Mouse (Mus musculus) left cerebral cortex, postnatal 10 days (tissue): ENCODE measurements around the gene Eri3. TPM values are rescaled to one million over a fixed set of nuclear protein-coding genes. Genes with fewer than 3 reads are reported as not detected.

Experiments
- DNase-seq, 2 experiments: peaks; one replicate each; pipeline ENCODE4 v3.0.0; 2021 to 2022; ENCODE audit warnings: low spot score in 2 of 2, mixed read lengths in 1 of 2; ENCODE audit errors: extremely low spot score in 1 of 2
- intact Hi-C: fragments of 180-260 bp; cut with DNase I; formaldehyde crosslinking; loops from one replicate; pipeline ENCODE4 v1.15.1; 2025
- total RNA-seq, 2 experiments: library from RNA; stranded (reverse); gene quantifications; 2 replicates each; pipeline ENCODE4 v1.2.3; 2021

The Eri3 gene
- total RNA-seq, 2 experiments from 2014 or later, result 251 to 264 TPM

DNA sequence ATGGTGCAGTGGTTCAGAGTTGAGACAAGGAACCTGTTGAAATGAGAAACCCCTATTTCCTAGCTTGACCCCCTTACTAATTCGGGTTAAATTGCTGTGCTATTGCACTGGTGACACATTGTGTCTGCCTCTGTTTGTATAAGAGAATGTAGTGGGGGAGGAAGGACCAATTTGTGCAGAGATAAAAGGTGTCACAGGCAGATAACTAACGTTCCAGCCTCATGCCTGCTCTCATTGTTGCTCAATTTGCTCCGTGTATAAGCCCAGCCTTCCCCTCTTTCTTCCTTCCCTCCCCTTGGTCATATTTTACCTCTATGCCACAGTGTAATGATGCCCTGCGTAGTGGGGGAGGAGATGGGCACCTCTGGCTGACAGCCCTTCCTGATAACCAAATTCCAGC is 61.2 kb downstream of the Eri3 start:
- no peak for DNase-seq
- intact Hi-C loops, result no loop called here

DNA sequence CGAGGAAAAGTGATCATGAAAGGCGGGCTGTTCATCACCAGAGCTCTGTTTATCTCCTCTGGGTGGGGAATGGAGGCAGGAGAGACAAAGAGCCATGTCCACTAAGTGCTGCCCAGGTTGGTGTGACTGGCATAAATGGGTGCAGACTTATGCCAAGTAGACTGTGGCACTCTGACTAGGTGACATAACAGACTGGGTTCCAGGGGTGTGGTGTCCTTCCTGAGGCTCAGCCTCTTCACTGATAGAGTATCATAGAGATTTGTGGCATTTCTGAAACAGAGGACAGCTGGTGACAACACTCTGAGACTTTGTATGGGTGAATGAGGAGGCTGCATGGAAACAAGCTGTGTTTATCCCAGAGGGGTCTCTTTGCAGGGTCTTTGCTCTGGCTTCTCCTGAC is 61.6 kb downstream of the Eri3 start:
- DNase-seq, result no peak
- intact Hi-C loops, result no loop called here

DNA sequence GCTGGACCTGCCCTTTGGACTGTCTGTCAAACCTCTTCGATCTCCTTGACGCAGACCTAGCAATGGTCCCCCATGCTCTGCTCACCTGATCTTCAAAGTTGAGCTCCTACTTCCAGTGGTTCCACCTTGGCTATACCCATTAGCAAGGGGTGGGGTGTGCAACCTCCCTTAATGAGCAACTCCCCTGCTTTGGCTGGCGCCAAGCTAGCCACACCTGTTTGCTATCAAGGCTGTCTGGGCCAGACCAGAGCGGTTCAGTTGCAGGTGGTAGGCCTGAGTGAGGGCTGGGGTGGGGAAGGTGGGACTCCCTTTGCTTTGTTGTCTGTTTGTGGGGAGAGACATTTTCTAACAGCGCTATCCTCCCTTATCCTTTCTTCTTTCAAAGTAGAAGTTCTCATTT is 62.5 kb downstream of the Eri3 start:
- DNase-seq, result no peak
- intact Hi-C loops, result no loop called here

DNA sequence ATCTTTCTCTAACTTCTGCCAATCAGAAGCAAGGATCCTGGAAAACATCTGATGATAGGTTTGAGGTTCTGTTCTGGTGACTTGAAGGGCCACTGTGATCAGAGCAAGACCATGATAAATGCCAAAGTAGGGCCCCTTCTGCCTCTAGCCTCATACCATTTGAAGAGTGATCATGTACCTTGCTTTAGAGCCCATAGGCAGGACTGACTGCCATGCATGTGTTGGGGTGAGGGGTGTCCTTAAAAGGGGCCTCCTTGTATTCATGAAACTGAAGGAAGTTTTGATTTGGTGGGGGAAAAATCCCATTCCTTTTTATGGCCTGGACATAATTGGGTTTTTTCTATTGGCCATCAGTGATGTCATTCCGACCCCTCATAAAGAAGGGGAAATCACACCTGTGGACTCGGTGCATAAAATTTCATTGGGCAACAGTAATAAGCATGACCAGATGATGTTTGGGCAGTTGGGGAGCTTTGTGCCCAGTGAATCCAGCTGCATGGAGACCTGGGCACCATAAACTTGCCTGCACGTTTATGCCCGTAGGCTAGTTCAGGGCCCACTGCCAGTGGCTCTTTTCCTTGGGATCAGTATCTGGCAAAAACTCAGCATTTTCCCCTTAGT is 63.1 kb downstream of the Eri3 start:
- intact Hi-C loops, result no loop called here
- no peak for DNase-seq

DNA sequence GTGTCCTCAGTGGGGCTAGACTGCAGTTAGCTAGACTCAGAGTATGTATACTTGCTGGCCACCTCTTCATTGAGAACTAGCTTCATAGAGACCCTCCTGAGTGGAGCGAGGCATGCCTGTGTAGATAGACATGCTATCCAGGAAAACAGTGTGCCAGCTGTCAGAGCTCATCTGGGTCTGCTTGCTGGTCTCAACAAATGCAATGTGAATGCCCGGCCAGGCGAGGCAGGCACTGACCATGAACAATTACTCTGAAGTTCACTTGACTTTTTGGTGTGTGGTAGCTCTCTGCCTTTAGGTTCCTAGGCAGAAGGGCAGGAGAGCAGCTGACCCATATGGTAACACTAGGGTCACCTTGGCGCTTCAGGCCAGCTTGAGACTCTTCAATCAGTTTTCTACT is 66.4 kb downstream of the Eri3 start:
- intact Hi-C loops, result no loop called here
- DNase-seq, result no peak

DNA sequence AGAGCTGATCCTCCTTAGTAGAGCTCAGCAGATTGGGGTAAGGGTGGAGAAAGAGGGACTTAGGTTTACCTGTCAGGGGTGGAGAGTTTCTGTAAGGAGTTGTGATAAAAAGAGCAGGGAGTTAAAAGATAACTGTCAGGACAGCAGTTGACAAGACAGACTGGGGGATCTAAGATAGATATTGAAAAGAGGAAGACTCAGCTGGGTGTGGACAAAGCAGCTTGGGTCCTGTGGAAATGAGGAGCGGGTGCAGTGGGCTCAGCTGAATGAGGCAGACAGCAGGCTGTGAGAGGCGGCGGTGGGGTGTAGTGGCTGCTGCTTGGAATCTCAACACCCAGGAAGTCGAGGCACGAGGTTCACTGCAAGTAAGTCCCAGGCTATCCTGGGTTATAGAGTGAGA is 72.1 kb downstream of the Eri3 start:
- intact Hi-C loops, result no loop called here
- no peak for DNase-seq

DNA sequence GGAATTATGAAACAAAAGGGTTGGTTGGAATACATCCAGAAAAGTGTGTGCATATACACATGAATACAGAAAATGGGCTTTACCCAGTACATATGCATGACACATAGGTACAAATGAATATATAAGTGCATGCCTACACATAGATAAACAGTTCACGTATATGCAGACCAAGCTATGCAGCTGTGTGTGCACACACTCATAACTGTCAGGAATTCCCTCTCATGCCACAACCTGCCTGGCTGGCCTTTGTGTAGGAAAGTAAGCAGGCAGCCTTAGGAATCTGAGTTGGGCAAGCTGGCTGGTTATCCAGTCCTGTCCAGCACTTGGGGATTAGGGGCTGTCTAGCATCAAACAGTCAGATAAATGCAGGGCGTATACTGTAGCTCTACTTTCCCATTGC is 72.9 kb downstream of the Eri3 start:
- intact Hi-C loops, result no loop called here
- no peak for DNase-seq

DNA sequence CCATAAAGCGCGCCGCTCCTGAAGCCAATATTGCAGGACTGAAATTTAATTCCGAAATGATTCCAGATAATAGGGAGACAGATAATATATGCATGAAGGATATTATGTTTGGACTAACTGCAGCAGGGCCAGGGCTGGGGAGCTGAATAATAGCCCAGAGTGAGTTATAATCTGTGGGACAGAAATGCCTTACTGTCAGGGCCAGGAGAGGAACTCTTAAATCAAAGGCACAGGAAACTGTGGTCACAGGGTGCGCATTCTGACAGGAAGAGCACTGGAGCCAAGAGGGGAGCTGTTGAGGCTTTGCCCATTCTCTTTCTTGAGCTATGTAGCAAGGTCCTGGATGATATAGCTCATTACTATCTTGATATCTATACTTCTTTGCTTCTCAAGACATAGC is 74.5 kb downstream of the Eri3 start:
- intact Hi-C loops, result no loop called here
- no peak for DNase-seq

DNA sequence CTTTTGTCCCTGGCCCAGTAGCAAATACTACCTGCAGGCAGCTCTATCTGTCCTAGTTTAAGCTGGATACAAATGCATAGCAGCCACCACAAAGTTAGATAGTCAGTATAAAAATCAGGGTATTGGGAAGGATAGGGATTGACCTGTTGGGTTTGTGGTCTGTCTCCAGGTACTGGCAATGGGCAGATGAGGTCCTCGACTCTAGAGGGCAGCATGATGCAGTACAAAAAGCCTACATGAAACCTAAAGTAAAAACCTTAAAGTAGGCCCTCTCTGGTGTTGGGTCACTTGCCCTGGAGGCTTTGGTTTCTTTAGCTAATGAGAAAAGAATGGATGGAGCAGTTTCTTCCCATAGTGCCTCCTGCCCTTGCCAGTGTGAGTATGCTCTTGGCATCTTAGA is 78.3 kb downstream of the Eri3 start:
- intact Hi-C loops, result no loop called here
- DNase-seq, result no peak

DNA sequence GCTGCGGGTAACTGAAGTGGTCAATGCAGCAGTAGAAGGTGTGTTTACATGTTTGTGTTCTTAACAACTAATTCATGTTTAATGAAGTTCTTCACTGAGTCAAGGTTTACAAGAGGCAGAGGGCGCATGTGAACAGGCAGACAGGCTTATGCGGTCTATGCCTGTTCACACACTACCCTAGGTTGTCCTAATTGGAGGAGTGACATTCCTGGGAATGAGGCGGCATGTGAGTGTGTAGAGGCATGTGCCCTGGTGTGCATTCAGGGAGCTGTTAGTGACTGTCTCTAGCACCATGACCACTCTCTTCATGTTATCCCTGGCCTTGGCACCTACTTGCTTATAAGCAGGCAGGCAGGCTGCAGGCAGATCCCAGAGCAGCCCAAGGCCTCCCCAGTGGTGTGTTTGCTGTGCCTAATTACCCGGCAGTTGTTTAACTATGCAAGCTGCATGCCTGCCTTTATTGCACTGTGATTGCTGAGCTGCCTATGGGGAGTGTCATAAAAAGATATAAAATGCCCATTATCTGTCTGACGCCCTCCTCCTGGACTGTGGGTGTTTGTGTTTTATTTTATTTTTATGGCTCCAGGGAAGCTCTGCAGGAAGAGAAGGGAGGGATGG is 80.0 kb downstream of the Eri3 start:
- intact Hi-C loops, result no loop called here
- no peak for DNase-seq

DNA sequence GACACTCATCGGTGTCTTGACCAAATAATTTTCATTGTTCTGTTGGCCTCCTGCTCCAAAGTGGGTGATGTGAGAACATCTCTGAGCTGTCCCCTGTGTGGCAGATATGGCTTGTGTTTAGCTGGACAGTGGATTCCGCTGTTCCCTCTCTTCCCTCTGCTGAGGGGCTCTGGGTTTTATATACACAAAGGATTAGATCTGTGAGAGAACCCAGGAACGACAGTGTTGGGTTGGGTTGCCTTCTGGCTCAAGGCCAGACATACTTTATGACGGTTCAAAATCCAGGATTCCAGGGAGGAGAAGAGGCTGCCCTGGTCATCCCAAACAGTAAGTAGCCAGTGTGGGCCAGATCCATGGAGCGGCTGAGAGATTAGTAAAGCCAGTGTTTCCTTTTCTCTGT is 83.4 kb downstream of the Eri3 start:
- DNase-seq, result no peak
- intact Hi-C loops, result no loop called here

DNA sequence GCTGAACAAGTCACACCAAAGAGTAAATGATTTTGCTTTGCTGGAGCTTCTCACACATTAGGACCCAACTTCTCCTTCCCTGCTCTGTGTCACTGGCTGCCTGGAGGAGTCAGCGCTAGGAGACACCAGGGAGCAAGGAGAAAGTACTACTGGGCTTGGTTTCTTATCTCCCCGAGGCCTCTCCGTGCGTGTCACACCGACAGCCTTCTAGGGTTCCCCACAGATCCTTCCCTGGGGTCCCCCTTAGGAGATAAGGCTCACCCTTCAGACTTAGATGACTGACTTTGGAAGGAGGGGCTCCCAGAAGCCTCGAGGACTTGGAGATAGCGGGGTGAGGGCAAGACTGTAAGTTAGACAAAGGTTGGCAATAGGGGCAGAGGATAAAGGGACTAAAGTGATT is 84.5 kb downstream of the Eri3 start:
- DNase-seq, result no peak
- intact Hi-C loops, result no loop called here

DNA sequence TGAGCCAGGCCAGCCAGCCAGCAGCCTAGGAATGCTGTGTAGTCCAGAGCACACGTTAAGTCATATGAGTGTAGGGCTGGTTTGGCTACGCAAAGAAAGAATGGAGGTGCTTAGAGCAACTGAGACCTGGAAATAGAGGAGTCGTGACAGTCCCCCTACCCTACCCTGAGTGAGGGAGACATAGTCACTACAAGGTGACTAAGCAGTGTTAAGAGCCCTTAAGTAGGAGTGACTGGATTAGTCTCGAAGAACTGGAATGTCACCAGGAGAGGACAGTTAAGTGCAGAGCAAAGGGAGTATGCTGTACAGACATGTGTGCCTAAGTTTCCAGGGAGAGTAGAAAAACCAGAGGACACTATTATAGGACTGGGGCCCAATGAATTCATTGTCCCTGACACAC is 86.0 kb downstream of the Eri3 start:
- intact Hi-C loops, result no loop called here
- no peak for DNase-seq

DNA sequence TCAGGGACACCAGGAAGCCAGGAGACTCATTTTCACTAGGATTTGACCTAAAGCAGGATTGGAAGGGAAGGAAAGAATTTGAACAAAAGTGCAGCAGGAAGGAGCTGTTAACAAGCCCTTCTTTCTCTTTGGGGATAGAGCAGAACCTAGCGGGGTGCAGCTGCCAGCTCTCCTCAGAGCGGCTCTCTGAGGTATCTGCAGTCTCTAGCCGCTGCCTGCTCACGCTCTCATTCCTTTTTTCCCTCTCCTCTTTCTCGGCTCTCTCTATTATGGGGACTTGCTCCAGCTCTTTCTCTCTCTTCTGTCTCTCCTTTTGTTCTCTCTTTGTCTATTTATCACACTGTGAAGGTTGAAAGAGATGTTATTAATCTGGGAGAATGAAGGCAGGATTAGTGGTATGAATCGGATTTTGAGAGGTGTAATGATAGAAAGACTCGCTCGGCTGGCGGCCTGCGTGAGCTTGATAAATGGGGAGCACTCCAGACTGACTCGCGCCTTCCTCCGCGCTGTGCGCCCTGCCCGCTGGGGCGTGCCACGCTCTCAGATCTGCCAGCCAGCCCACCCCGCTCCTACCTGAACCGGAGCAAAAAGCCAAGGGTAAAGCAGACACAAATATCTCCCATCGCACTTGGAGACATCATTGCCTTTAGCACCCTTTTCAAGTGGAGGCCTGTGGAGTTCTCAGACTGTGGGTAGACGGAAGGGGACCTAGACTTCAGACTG is 86.9 kb downstream of the Eri3 start:
- intact Hi-C loops, result no loop called here
- no peak for DNase-seq

DNA sequence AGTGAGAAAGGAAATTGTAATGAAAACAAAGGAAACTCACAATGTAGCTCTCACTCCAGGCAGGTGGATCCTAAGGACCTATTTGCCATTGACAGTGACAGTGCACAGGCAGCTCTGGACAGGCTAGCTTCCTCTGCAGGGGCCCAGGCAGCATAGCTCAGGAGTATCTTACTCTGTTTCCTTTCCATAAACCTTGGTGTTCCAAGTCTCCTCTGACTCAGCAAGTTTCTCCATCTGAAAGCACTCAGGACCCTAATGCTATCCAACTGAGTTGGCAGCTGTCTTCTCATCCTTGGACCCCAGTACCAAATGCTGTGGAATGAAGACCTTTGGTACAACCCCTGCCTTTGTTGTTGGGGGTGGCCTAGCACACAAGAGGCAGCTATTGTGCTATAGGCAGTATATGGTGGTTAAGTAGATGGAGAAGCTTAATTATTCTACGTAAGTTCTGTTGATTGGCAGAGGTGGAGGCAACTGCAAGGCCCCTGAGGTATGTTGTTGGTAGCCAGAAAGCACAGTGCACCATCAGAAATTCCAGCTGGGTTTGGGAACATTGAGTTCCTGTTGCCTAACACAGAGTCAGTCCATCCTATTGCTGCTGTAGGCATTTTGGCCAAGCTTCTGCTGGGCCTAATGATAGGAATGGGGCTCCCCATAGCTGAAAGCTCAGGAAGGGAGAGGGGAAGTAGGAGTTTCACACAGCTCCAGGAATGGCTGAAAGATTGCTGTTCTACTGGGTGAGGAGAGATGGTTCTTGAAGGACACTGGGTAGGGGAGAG is 90.9 kb downstream of the Eri3 start:
- DNase-seq, result no peak
- intact Hi-C loops, result no loop called here

DNA sequence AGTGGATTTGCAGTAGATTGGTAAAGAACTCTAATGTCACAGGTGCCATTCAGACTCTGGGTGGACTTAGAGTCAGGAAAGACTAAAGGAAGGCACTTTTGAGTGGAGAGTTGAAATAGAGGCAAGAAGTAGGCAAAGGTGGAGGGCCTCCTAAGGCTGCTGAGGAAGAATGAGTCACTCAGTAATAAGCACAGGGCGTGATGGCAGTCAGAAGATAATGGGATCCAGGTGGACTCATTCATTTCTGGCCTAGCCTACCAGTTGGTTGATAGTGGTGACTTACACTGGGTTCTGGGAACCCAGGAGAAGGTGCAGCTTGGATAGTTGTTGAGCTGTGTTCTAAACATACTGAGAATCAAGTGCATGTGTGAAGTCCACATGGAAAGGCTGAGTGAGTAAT is 91.6 kb downstream of the Eri3 start:
- intact Hi-C loops, result no loop called here
- DNase-seq, result no peak

DNA sequence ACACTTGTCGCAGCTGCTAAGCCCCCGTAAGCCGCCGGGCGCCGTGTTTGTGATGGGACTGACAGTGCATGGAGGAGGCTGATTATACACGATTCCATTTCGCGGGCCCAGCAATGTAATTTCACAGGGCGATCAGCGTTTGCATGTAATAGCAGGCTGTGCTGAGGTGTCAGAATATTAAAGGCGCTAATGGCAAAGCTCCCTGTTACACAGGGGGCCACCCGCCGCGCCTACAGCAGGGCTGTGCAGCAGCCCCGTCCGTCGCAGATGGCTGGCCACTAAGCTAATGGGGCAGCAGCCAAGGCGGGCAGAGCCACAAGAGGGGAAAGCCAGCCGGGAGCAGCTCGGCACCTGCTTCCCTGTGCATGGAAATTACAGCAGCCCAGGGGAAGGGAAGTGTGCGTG is 94.9 kb downstream of the Eri3 start:
- no peak for DNase-seq
- intact Hi-C loops, result no loop called here

DNA sequence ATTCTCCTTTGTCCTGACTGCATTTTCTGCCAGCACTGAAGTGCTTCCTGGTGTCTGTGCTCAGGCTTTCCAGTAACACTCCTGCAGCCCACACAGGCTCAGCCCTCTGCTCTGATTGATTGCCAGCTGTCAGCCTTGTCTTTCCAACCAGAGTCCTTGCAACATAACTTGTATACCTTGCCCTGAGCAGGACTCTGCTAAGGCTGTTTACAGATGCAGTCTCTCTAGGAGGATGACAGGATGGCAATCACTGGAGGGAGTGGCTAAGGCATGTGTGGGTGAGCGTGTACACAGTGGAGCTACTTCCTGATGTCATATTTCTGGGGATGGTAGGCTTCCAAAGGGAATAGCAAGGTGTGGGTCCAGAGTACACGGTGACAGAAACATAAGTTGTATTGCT is 95.7 kb downstream of the Eri3 start:
- intact Hi-C loops, result no loop called here
- DNase-seq, result no peak

DNA sequence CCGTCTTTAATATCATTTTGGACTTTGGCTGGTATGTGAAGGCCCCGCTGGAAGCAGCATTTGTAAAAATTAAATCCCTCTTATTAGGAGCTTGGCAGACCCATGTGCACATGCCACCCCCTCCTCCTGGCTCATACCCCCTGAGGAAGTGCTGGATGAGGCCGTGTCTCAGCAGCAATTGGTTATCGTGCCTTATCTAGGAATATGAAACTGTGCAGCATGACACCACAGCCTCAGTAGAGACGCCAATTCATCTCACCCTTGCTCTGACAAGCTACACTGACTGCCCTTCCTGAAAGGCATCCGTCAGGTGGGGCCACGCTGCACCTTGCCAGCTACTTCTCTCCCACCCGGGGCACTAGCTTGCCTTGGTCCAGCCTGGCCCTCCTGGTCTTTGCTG is 96.3 kb downstream of the Eri3 start:
- intact Hi-C loops, result no loop called here
- no peak for DNase-seq
